Mouse (Mus musculus) G1E (cell line): ENCODE data around the gene Jhy. TPM values are rescaled to one million over a fixed set of nuclear protein-coding genes. Genes with fewer than 3 reads are reported as not detected.

ENCODE experiments used
- ATAC-seq: 2 replicates; pipeline ENCODE4 v1.8.0; 2016; ENCODE audit warnings: mild to moderate bottlenecking; ENCODE audit not compliant: insufficient number of reproducible peaks, poor library complexity, low FRiP score, severe bottlenecking; ENCODE audit errors: extremely low read depth
- DNase-seq: peaks from one replicate; pipeline ENCODE4 v3.0.0; 2012; ENCODE audit warnings: low spot score
- H3K27me3 ChIP-seq: 2 replicates; pipeline ENCODE4 v1.6.1; 2012; ENCODE audit warnings: mild to moderate bottlenecking, low read length, inconsistent platforms; ENCODE audit not compliant: insufficient read depth
- H3K36me3 ChIP-seq: replicated peaks from 2 replicates; pipeline ENCODE3; 2012; ENCODE audit warnings: mild to moderate bottlenecking, inconsistent platforms
- H3K4me1 ChIP-seq: 2 replicates; pipeline ENCODE4 v1.6.1; 2012; ENCODE audit warnings: low read depth, low read length, inconsistent platforms, mixed read lengths; ENCODE audit not compliant: insufficient read depth
- H3K4me3 ChIP-seq: 2 replicates; pipeline ENCODE4 v1.5.1; 2012; ENCODE audit warnings: low read depth, mild to moderate bottlenecking, inconsistent platforms, low read length, moderate library complexity, mixed read lengths
- H3K9me3 ChIP-seq: replicated peaks from 2 replicates; pipeline ENCODE4 v1.6.1; 2012; ENCODE audit warnings: inconsistent platforms
- CTCF ChIP-seq: IDR thresholded peaks from 2 replicates; pipeline ENCODE4 v1.5.1; 2012; ENCODE audit warnings: low read depth, low read length, inconsistent platforms, mixed read lengths
- GATA1 ChIP-seq: IDR thresholded peaks from 2 replicates; pipeline ENCODE4 v1.6.1; 2012; ENCODE audit warnings: borderline replicate concordance, low read length, inconsistent platforms, mixed read lengths
- GATA2 ChIP-seq: IDR thresholded peaks from 2 replicates; pipeline ENCODE4 v1.6.1; 2012; ENCODE audit warnings: low read depth, low read length, inconsistent platforms, borderline replicate concordance
- POLR2AphosphoS5 ChIP-seq: IDR thresholded peaks from 2 replicates; pipeline ENCODE4 v1.6.1; 2012; ENCODE audit warnings: low read depth, low read length, inconsistent platforms; ENCODE audit not compliant: insufficient replicate concordance
- TAL1 ChIP-seq: conservative IDR thresholded peaks from 2 replicates; pipeline ENCODE4 v1.6.1; 2012; ENCODE audit warnings: low read depth, low read length, inconsistent platforms, mixed read lengths
- polyA plus RNA-seq: library from polyadenylated mRNA; stranded (reverse); fragments of >175 nt; gene quantifications from 2 replicates; pipeline ENCODE4 v1.2.3, GENCODE M21; 2012
- total RNA-seq, 2 experiments: library from RNA; stranded (forward) in 1 of 2; stranded (reverse) in 1 of 2; fragments of 200-1000 nt in 1 of 2; fragments of >200 nt in 1 of 2; fragmentation: Nextera tagmentation in 1 of 2; gene quantifications; 2 replicates each; pipeline ENCODE4 v1.2.3; 2014 to 2017

Gene Jhy
- total and polyA plus RNA-seq, 3 experiments, result 0.44 TPM; not detected in 2

DNA sequence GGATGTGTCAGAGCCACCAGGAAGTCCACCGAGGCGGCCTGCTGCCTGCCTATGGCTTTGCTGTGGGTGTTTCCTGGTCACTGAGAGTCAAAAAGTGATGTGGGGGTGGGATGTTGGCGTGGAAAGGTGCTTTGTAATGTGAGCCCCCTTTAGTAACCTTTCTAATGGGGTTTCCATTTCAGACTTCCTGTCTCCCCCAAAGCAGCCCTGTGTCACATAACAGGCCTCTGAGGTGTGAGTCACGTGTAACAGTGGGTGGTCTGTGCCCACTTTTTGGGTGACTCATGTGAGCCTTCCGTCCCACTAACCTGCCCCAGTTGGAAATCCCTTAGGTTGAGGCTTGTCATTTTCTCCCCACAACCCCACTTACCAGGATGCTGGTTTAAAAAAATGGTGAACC lies 30.2 kb upstream of the Jhy start:
- no peak for TF ChIP-seq TAL1
- H3K9me3 ChIP-seq, result no peaks in the 10 kb centered on the region
- DNase-seq (no peak), ATAC-seq (no peak)
- no peaks in the 10 kb centered on the region for H3K36me3 ChIP-seq
- no peak overlapping the region for H3K4me3 ChIP-seq
- H3K27me3 ChIP-seq, result peaks cover 6% of the 10 kb centered on the region
- no peaks in the 10 kb centered on the region for H3K4me1 ChIP-seq

DNA sequence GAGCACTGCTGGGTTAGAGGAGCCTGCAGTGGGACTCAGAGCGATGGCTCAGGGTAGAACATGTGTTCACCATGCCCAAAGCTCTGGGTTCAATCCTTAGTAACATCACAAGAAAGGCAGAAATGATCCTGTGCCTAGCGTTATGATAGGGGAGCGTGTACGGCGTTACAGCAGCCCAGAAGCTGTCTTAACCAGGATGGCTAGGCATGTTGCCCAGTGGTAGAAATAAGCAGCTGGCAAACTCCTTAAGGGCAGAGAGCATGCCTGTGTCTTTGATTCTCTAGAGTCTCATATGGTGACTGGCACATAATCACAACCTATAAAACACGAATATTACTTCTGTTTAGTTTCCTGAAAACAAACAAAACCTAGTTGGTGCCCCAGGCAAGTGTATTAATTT lies 27.6 kb upstream of the Jhy start:
- H3K4me3 ChIP-seq, result no peak overlapping the region
- peaks cover 14% of the 10 kb centered on the region for H3K27me3 ChIP-seq
- no peaks in the 10 kb centered on the region for H3K4me1 ChIP-seq
- no peaks in the 10 kb centered on the region for H3K9me3 ChIP-seq
- ATAC-seq, result no peak
- DNase-seq, result no peak
- TF ChIP-seq POLR2AphosphoS5 (no peak), GATA1 (no peak), CTCF (no peak), GATA2 (no peak), TAL1 (no peak)
- no peaks in the 10 kb centered on the region for H3K36me3 ChIP-seq

DNA sequence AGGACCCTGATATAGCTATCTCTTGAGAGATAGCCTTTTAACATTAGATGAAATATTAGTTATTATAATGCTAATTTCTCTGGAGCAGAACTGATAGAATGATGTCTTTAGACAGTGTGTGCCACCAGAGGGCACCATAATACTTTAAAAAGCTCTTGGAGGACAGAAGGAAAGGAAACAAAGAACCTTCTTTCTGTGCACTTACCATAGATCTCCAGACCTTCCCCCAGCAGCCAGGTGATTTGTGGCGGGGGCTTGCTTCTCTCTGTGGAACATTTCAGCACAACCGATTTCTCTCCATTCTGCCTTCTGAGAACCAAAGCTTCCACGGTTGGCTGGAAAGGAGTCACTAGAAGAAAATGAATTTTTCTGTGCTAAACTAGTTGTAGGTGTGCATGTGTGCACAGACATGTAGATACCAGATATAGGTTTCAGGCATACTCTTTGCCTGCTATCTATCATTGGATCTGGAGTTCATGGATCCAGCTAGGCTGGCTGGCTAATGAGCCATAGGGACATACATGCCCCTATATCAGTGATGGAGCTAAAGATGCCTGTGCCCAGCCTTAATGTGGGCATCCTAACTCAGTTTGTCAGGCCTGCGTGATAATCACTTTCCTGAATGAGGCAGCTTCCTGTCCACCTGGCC lies 26.1 kb upstream of the Jhy start:
- peak; percentile 8 for DNase-seq
- no peak for TF ChIP-seq GATA1
- no peak for TF ChIP-seq GATA2
- TF ChIP-seq POLR2AphosphoS5, result no peak
- no peak for TF ChIP-seq TAL1
- no peak for TF ChIP-seq CTCF
- Histone ChIP-seq H3K27me3 (peaks cover 14% of the 10 kb centered on the region), H3K4me3 (no peak overlapping the region), H3K9me3 (no peaks in the 10 kb centered on the region), H3K4me1 (no peaks in the 10 kb centered on the region), H3K36me3 (no peaks in the 10 kb centered on the region)
- no peak for ATAC-seq

DNA sequence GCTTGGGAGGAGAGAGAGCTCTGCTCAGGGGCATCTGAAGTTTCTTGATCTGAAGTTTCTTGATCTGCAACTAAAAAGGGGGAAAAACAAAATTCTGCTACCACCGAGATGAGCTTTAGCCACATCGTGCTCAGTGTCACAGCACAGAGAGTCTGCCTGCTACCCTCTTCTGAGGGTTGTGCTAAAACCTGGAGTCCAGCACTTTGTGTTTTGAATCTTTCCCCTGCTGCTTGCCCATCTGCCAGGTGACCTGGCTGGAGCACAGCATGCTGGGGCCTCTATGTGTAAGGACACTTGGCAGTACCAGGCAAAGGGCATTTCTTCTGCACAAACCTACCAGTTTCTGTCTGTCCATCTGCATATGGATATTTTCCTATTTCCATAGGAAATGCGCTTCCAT lies 20.4 kb upstream of the Jhy start:
- DNase-seq (no peak), ATAC-seq (no peak)
- no peaks in the 10 kb centered on the region for H3K36me3 ChIP-seq
- H3K4me3 ChIP-seq, result no peak overlapping the region
- TF ChIP-seq TAL1 (no peak), POLR2AphosphoS5 (no peak), GATA1 (no peak), CTCF (no peak), GATA2 (no peak)
- H3K4me1 ChIP-seq, result no peaks in the 10 kb centered on the region
- H3K9me3 ChIP-seq, result no peaks in the 10 kb centered on the region
- peaks cover 11% of the 10 kb centered on the region for H3K27me3 ChIP-seq

DNA sequence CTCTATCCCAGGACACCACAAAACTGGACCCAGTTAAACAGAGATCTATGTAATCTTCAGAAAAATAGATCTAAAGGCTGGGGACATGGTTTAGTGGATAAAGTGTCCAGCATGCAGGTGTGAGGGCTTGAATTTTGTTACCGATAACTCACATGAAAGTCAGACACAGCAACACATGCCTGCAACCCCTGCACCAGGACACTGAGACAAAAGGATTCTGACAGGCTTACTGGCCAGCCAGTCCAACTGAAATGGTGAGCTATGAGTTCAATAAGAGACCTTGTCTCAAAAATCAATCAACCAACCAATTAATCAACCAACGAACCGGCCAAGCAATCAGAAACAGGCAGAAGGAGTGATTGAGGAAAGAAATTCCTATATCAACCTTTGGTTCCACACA lies 19.8 kb upstream of the Jhy start:
- Histone ChIP-seq H3K9me3 (no peaks in the 10 kb centered on the region), H3K4me1 (no peaks in the 10 kb centered on the region), H3K27me3 (peaks cover 11% of the 10 kb centered on the region), H3K36me3 (no peaks in the 10 kb centered on the region), H3K4me3 (no peak overlapping the region)
- no peak for ATAC-seq
- DNase-seq, result no peak
- TF ChIP-seq CTCF (no peak), POLR2AphosphoS5 (no peak), GATA2 (no peak), GATA1 (no peak), TAL1 (no peak)

DNA sequence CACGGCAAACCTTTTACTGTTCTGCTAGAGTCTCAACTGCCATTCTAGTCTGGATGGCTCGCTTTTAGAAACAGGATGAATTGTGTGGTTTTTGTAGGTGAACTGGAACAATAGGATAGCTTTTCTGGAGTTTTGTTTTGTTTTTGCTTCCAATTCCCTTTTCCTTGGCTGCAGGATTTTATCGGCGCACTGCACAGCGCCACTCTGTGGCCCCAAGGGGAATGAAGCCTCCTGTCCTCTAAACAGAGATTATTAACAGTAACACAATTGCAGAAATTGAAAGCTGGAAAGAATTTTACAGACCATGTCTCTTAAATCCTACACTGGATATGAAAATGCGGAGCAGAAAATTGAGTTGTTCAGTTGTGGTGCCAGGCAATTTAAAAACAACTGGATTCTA lies 18.6 kb upstream of the Jhy start:
- TF ChIP-seq POLR2AphosphoS5 (no peak), GATA2 (no peak), TAL1 (no peak), GATA1 (no peak), CTCF (no peak)
- ATAC-seq, result no peak
- H3K27me3 ChIP-seq, result peaks cover 6% of the 10 kb centered on the region; the same call in 1 of the 2 replicates
- no peaks in the 10 kb centered on the region for H3K36me3 ChIP-seq
- H3K9me3 ChIP-seq, result no peaks in the 10 kb centered on the region
- H3K4me1 ChIP-seq, result no peaks in the 10 kb centered on the region
- no peak for DNase-seq
- H3K4me3 ChIP-seq, result no peak overlapping the region

DNA sequence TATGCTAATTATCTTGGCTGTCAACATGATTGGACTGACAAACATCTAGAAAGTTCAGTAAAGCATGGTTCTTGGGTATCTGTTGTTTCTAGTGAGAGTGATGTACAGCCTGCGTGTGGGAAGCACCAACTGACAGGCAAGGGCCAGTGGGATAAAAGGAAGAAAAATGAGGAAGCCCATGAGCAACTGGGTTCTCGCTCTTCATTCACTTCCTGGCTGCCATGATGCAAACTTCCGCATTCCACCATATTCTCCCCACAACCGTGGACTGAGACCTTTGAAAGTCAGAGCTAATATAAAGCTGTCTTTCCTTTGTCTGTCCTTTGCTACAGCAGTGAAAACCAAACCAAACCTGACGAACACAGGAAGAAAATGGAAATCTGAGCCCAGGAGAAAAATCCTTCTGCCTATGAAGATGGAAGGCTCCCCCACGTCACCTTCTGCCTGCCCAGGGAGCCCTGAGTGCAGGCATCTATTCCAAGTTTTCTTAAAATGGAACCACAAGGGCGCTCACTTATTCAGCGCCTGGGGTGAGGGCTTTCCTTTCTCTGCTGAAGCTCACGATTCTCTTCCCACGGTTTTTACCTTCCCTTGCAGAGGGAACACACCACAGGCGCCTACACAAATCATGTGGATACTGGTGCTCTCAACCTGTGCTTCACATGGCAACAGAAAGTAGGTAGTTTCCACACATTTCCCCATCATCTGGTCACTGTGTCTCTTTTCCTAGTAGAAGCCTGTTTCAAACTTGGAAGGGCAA lies 10.3 kb upstream of the Jhy start:
- Histone ChIP-seq H3K4me1 (no peaks in the 10 kb centered on the region), H3K9me3 (no peaks in the 10 kb centered on the region), H3K36me3 (no peaks in the 10 kb centered on the region), H3K27me3 (no peaks in the 10 kb centered on the region), H3K4me3 (no peak overlapping the region)
- ATAC-seq (no peak), DNase-seq (no peak)
- TF ChIP-seq GATA2 (no peak), GATA1 (no peak), POLR2AphosphoS5 (no peak), TAL1 (no peak), CTCF (no peak)
